Mouse (Mus musculus) kidney, postnatal 4 days (tissue): ENCODE measurements around the gene Gmip.

Source experiments
- DNase-seq, 2 experiments: peaks; one replicate each; pipeline ENCODE4 v3.0.0; 2021; ENCODE audit warnings: mixed read lengths in 2 of 2

Gene Gmip

DNA sequence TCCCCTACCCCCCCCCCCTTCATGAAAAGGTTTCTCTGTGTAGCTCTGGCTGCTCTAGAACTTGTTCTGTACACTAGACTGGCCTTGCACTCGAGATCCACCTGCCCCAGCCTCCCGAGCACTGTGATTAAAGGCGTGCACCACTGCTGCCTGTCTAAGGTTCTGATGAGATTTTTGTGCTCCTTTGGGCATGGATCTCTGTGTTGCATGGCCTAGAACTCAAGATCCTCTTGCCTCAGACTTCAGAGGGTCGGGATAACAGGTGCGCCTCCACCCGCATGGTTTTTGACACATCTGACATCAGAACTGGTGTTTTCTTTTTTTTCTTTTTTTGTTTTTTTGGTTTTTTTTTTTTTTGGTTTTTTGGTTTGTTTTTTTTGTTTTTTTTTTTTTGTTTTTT is 3.9 kb upstream of the Gmip start:
- DNase-seq = no peak

DNA sequence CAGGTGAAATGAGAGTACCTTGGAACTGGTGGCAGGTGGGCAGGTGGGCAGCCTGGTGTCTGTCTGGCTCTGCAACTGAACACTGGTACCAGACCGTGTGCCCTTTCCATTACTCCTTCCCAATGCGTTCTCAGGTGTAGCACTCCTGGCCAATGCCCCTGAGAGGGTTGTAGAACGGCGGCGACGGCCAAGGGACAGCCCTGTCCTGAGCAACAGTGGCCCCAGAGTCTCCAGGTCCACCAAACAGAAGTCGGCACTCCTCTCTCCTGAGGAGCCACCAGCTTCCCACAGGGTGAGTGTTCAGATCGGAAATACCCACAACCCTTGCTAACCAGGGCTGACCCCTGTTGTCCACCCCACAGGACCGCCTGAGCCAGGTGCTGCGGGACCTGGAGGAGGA is 3.4 kb upstream of the Gmip start:
- no peak for DNase-seq

DNA sequence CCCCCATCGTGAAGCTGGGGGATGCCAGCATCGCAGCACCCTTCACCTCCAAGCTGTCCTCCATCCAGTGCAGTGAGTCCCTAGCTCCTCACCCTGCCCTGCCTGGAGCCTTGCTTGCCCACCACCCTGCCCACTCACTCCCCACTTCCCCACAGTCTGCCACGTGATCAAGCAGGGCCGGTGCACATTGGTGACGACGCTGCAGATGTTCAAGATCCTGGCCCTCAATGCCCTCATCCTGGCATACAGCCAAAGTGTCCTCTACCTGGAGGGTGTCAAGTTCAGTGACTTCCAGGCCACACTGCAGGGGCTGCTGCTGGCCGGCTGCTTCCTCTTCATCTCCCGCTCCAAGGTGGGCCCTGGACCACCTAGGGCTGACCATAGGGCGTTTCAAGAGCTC is 3.0 kb upstream of the Gmip start:
- no peak for DNase-seq

DNA sequence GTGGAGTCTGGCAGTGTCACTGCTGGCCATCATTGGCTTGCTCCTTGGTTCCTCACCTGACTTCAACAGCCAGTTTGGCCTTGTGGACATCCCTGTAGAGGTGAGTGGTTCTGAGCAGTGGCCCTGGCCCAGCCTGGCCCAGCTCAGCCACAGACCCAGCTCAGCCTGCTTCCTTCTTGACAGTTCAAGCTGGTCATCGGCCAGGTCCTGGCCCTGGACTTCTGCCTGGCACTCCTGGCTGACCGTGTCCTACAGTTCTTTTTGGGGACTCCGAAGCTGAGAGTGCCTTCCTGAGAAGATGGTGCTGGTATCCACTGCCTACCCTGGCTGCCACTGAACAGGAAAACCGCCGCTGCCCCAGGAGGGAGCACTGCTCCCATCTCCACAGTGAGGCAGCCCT is 1.2 kb upstream of the Gmip start:
- no peak for DNase-seq

DNA sequence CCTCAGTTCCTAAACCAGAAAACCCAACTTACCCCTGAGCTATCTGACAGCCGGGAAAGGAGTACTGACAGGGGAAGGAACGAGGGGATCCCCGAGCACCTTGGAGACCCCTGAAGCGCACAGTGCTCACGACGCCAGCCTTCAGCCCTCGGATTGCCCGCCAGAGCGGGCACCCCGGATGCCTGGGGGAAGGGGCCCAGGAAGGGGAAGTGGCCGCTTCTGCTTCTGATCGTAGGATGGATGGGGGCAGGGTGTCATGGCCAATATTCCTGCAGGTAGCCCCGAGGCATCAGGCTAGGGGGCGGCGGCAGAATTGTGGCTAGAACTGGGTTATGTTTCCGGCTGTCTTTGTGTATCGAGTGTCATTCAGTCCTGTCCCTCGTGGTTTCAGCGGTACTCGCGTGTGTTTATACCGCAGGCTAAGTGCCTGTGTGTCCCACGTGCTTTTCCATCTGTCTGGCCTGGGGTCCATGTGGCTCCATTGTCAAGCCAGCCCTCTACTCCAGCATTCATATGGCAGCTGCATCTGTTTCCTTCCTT is 455 bp downstream of the Gmip start:
- peak; percentile 39 to 56 for DNase-seq

DNA sequence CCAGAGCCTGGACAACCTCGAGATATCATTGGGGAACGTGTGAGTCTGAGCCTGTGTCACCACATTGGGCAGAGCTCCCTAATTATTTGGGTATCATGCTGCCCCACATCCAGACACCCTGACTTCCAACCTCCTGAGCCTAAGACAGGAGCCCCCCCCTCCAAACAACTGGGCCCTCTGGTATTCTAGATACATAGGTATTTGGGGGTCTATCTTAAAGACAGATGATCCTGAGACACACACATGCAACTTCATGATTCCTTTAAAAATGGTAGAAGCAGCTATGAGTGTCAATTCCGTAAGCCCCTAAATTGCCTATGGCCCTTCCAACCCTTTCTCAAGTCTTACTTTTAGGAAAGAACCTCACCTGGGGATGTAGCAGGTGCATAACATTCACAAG is 1.3 kb downstream of the Gmip start:
- no peak for DNase-seq

DNA sequence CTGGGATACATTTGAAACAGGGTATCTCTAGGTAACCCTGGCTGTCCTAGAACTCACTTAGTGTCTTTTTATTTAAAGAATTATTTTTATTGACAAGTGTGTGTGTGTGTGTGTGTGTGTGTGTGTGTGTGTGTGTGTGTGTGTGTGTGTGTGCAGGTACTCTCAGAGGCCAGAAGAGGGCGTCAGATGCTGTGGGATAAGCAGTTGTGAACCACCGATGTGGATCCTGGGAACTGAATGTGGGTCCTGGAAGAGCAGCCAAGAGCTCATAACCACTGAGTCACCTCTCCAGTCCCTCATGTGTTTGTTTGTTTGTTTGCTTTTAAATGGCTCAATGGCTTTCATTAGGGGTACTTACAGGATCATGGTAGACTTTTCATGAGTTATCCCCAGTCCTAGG is 6.4 kb downstream of the Gmip start:
- no peak for DNase-seq

DNA sequence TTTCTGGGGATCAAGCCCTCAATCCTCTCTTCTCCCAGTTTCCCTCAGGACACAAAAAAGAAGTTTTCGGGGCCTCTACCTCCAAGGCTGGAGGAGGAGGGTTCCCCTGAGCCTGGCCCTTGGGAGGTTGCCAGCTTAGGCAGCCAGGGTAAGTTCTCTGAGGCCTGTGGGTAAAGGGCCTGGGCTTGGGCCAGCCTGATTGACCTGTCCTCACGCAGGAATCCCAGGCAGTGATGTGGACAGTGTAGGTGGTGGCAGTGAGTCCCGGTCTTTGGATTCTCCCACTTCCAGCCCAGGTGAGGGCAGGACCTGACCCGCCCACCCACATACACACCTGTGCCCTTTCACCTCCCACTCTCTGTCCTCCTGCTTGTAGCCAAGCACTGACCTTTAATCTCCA is 6.9 kb downstream of the Gmip start:
- DNase-seq = no peak

DNA sequence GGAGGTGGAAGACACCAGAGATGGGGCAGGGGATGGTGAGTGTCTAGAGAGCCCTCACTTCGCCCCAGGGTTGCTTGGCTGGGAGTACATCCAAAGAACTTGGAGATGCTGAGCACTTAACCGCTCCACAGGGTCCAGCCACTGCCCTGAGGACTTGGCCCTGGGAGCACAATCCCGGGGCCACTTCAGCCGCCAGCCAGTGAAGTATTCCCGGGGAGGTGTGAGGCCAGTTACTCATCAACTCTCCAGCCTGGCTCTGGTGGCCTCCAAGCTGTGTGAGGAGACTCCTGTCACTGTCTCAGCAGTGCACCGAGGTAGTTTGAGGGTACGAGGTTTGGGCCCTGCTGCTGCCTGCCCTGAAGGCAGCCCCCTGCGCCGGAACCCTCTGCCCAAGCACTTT is 12.0 kb downstream of the Gmip start:
- peak; percentile 41 to 61 for DNase-seq

DNA sequence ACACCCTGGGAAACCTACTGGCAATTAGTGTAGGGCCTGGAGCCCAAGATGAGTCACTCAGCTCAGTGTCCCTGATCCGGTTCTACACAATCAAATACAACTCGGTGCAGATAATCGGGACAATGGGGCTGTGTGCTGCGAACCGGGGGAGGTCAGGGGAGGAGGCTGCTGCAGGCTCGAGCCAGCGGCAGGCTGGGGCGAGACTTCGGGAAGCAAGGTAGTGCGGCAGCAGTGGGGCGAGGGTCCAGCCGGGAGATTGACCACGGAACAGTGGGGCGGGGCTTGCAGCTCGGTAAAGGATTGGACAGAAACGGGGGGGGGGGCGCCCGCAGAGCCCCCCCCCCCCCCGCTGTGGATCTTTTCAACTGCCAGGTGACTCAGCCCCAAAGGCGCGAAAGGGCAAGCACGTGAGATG is 13.5 kb downstream of the Gmip start:
- DNase-seq = peak; percentile 70 to 81

DNA sequence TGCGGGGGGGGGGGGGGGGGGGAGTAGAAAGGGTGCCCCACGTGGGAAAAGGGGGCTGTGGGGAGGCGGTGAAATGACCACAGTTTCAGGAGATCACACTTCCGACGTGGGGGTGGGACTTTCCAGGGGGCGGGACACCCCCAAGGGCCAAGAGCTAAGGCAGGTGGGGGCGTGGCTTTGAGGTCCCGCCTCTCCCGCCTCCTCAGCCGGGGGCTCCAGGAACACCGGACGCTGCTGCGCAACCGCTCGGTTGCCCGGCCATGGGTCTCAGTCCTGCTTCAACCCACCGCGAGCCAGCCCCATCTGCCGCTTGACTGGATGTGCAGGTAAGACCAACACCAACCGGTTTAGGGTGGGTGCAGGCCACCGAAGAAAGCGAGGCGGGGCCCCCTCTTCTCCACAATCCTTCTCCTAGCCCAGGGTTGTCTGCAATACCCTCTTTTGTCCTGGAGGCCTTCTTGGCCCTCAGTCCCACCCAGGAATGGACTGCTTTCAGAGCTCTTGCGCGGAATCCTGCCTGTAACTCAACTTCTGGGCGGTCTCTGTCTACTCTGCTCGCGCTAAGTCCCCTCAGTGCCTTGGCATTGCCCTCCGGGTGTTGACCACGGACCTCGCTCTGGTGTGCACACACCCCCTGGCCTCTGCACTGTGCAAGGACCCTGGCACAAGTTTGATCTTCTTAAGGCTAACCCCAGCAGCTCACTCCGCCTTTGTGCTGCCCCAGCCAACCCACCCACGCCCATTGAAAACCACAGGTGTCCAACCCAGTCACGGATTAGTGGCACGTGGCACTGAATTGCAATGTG is 14.1 kb downstream of the Gmip start, which contains the start of gene Lpar2:
Lpar2 (plus strand) TSS at position 44 of the 806 bp plus-strand sequence.
- DNase-seq = peak; percentile 85 to 89

DNA sequence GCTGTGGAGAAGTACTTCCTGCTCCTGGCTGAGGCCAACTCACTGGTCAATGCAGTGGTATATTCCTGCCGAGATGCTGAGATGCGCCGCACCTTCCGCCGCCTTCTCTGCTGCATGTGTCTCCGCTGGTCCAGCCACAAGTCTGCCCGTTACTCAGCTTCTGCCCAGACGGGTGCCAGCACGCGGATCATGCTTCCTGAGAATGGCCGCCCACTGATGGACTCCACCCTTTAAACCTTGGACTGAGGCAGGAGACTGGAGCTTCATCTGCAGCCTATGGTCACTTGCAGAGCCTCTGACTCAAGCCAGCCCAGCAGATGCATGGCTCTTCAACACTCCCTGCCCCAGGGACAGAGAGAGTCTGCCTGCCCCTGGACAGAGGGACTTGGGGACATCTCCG is 17.9 kb downstream of the Gmip start:
- peak in 1 of 2 experiments; percentile 35 for DNase-seq

DNA sequence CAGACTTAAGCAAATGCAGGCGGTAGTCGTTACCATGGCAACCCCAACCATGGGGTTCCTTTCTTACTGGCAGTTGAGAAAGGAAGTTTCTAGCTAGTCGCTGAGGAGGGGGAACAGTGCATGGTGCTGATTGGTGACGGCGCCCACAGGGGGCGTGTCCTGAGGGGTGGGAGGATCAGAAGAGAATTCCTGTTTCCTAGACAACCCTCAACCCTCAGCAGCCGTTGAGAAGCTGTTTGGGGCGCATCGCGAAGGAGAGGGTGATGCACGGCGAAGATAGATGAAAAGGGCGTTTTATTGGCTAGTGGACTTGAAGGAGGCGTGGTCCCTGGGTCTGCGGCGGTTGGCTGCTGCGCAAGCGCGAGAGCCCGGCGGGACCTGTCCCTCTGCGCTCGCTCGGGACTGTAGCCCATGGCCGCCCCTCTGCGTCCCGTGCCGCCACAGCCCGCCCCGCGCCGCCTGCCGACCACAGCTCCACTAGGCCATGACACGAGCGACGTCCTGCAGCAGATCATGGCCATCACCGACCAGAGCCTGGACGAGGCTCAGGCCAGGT is 23.9 kb downstream of the Gmip start, which contains the start of gene Pbx4:
Pbx4 (plus strand) TSS at position 194 of the 556 bp plus-strand sequence.
- DNase-seq = peak; percentile 89 to 93

DNA sequence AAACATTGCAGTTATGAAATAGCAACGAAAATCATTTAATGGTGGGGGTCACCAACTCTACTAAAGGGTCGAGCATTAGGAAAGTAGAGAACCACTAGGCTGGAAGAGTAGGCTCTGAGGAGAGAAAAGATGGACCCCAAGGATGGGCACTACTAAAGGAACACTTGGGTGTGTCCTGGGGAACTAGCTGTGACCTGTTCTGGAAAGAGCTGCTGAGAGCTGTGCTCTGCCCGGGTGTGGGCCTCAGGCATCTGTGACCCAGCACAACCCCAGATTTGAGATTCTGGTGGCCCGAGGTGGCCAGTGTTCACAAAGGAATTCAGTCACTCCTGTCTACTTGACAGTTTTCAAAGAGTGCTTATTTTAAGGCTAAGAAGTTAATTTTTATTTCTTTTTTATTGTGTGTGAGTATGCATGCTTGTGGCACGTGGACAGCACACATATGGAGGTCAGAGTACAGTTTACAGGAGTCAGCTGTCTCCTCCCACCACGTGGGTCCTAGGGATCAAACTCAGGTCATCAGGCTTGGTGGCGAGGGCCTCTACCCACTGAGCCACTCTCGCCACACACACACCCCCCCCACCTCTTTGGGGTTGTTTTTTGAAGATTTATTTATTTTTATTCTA is 28.7 kb downstream of the Gmip start:
- DNase-seq = peak in 1 of 2 experiments; percentile 52

DNA sequence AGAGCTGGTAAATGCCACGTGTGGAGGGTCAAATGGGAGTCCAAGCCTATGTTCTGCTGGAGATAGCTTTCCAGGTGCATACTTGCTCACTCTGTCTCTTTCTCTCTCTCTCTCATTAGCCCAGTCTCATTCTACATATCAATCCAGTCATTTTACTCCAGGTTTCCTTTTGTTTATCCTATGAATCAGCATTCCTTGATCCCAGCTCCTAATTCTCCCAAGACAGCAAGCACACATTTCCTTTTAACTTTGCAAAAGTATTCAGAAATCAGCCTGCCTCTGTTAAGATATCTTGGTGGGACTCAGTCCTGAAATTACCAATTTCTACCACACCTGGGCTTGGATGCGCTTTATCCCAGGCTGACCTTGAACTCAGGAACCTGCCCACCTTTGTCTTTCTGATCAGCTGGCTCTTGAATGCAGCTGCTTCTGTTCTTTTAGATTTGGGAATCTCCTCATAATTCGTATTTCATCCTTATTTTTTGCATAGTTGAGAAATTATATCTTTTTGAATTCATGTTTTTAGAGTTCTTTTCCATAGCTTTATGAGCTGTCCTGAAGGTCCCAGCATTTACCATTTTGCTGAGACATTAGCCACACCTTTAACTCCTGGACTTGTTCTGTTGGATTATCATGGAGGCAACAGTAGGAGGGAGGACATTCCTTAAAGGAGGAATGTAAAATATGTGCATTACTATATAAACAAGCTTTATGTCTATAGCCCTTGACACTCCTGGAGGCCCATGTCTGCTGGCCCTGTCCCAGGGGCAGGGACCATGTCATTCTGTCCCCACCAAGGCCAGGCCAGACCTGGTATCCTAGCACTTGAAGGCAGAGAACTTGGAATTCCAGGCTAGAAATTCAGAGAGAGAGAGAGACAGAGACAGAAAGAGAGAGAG is 38.9 kb downstream of the Gmip start:
- DNase-seq = no peak

DNA sequence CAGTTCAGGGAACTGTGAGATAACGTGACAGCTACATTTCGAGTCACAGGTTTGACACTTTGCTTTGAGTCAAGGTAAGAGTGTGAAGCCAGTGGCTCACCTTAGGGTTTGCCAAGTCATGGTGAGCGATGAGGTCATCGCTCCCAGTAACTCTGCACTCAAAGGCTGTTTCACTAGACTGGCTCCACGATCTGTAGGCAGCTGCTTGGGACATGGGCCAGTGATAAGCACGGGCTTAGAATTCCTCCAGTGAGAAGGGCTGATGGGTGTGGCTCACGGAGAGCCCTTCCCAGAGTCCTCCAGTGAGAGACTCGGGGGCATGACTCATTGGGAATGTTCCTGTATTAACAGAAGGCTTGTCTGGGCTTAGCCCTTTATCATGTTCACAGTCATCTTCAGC is 40.5 kb downstream of the Gmip start:
- no peak for DNase-seq

DNA sequence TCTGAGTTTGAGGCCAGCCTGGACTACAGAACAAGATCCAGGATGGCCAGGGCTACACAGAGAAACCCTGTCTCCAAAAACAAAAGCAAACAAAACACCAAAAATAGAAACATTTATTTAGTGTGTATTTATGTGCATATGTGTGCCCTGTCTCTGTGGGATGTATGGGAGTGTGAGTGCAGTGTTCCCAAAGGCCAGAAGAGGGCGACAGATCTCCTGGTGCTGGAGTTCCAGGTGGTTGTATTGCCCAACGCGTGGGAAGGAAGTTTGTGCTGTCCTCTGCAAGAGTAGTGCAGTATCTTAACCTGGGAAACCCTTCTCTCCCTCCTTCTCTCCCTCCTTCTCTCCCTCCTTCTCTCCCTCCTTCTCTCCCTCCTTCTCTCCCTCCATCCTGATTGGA is 41.4 kb downstream of the Gmip start:
- peak in 1 of 2 experiments; percentile 19 for DNase-seq

DNA sequence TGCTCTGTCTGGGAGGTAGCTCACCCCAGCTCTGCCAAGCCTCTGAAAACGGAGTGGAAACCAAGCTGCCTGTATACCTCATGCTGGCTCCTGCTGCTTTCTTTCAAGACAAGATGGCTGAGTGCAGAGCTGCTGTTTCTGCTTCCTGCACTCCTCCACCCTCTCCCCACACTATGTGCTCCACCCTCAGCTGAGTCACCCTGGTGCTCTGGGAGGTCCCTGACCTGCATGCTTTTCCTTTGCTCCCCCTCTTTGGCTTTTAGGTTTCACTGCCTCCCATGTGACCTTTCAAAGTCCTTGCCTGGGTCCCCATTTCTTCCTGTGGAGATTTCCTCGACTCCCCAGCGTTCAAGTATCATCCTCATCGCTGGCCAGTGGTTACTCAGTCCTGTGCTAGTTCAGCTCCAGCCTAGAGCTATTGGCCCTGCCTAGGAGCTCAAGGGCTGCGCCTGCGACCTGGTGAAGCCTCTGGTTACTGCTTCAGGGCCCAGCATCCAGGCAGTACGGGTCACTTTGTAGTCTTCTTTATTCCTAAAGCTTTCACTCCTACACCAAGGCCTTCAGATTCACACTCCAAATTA is 42.5 kb downstream of the Gmip start:
- no peak for DNase-seq

DNA sequence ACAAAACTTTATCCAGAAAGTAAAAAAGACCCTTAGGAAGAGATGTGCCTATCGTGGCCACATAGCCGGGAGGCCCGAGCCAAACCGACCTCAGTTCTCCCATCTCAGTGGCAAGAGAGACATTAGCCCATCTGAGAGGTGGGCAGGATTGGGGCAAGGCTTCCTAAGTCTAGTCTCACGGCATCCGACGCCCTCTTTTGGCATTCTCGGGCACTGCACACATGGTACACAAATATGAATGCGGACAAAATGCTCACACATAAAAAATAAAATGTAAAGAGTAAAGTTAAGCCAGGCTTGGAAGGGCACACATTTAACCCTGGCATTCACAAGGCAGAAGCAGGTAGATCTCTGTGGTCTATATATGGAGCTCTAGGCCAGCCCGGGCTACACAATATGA is 45.4 kb downstream of the Gmip start:
- no peak for DNase-seq

DNA sequence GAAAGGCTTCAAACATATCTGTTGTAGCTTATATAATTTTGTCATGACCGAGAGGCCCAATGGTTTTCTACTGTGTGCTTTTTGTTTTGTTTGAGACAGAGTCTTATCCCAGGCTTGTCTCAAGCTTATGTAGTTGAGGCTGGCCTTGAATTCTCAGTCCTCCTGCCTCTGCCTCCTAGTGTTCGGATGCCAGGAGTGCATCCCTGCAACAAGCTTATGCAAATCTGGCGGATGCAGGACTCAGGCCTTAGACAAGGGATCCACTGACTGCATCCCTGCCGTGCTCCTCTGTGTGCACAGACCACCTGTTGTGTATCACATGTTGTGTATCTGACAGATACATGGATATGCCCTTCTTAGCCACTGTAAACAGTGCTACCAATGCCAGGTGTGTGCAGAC is 52.3 kb downstream of the Gmip start:
- peak in 1 of 2 experiments; percentile 25 for DNase-seq

DNA sequence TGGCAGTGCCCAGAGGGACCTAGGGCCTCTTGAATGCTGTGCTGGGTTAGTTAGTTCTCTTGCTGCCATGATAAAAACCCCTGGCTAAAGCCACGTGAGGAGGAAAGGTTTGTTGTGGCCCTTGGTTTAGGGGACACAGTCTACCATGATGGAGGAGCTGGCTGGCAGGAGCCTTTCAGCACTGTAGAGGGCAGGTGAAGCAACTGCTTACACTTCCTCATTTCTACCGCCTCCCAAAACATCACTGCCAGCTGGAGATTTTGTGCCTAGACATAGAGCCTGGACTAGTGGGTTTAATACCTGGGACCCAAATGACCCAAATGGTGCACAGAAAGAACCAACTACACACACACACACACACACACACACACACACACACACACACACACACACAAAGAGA is 52.8 kb downstream of the Gmip start:
- DNase-seq = no peak

DNA sequence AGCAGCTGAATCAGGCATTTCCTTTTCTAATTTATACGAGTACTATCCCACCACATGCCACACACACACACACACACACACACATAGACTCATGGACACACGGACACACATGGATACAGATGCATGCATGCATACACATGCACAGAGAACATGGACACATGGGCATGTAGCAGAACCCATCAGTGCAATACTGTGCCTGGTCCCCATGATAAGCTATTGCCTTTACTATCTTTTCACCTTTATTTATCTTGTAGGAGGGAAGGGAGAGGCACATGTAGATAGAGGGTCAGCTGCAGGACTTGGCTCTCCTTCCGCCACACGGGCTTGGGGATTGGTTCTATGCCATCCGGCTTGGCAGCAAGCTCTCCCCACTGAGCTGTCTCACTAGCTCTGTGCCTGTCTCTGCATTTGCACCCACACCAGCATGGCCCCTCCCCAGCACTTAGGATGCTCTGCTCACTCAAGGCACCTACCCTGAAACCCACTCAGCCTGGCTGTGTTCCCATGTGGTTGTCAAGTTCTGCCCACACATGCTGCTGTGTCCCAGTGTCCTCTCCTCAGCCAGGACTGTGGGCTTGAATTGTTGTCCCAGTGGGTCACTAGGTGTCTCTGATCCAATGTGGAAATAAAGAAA is 55.0 kb downstream of the Gmip start:
- DNase-seq = no peak
